Mouse (Mus musculus) thymus, postnatal 14 days (tissue): ENCODE measurements around the gene Arhgef28.

ENCODE experiments used
- DNase-seq: peaks from one replicate; pipeline ENCODE4 v3.0.0; 2021

Arhgef28 gene

GRCm38 (mm10) chr13:98183157-98183878 lies 22.9 kb downstream of the Arhgef28 start:
- no peak for DNase-seq

- DNase-seq: no peak
These were observed 23.9 kb downstream of the Arhgef28 start for GRCm38 (mm10) chr13:98182330-98182729.

GRCm38 (mm10) chr13:98180636-98181035 lies 25.6 kb downstream of the Arhgef28 start:
- no peak for DNase-seq

GRCm38 (mm10) chr13:98175323-98176007 lies 30.8 kb downstream of the Arhgef28 start:
- DNase-seq: no peak

- no peak for DNase-seq
These were observed 33.2 kb downstream of the Arhgef28 start for GRCm38 (mm10) chr13:98173008-98173407.

- DNase-seq: no peak
These were observed 33.9 kb downstream of the Arhgef28 start for GRCm38 (mm10) chr13:98172365-98172764.

- DNase-seq: no peak
These were observed 34.5 kb downstream of the Arhgef28 start for GRCm38 (mm10) chr13:98171706-98172105.

- no peak for DNase-seq
These were observed 35.0 kb downstream of the Arhgef28 start for GRCm38 (mm10) chr13:98171257-98171656.

GRCm38 (mm10) chr13:98164878-98165277 lies 41.4 kb downstream of the Arhgef28 start:
- DNase-seq: no peak

- no peak for DNase-seq
These were observed 44.7 kb downstream of the Arhgef28 start for GRCm38 (mm10) chr13:98161496-98161895.

- DNase-seq: no peak
These were observed 49.6 kb downstream of the Arhgef28 start for GRCm38 (mm10) chr13:98156656-98157055.

GRCm38 (mm10) chr13:98152759-98153158 lies 53.5 kb downstream of the Arhgef28 start:
- no peak for DNase-seq

GRCm38 (mm10) chr13:98147532-98147931 lies 58.7 kb downstream of the Arhgef28 start:
- DNase-seq: no peak

GRCm38 (mm10) chr13:98146573-98147160 lies 59.6 kb downstream of the Arhgef28 start:
- no peak for DNase-seq

- no peak for DNase-seq
These were observed 60.9 kb downstream of the Arhgef28 start for GRCm38 (mm10) chr13:98145310-98145709.

GRCm38 (mm10) chr13:98143000-98143399 lies 63.2 kb downstream of the Arhgef28 start:
- DNase-seq: no peak

- no peak for DNase-seq
These were observed 65.6 kb downstream of the Arhgef28 start for GRCm38 (mm10) chr13:98140626-98141025.

GRCm38 (mm10) chr13:98138786-98139185 lies 67.5 kb downstream of the Arhgef28 start:
- DNase-seq: no peak

GRCm38 (mm10) chr13:98135890-98136555 lies 70.2 kb downstream of the Arhgef28 start:
- no peak for DNase-seq

- no peak for DNase-seq
These were observed 73.3 kb downstream of the Arhgef28 start for GRCm38 (mm10) chr13:98132951-98133350.

- DNase-seq: no peak
These were observed 74.0 kb downstream of the Arhgef28 start for GRCm38 (mm10) chr13:98132264-98132663.

GRCm38 (mm10) chr13:98125666-98126065 lies 80.6 kb downstream of the Arhgef28 start:
- DNase-seq: no peak

- no peak for DNase-seq
These were observed 82.0 kb downstream of the Arhgef28 start for GRCm38 (mm10) chr13:98124113-98124745.
